Mouse (Mus musculus) forebrain, embryonic 14.5 days (tissue): ENCODE measurements around the gene Prkce. TPM values are rescaled to one million over a fixed set of nuclear protein-coding genes. Genes with fewer than 3 reads are reported as not detected.

Experiments
- ATAC-seq: fragments of 200-750 bp; cut with Nextera tagmentation; 2 replicates; pipeline ENCODE4 v1.8.0; 2017; ENCODE audit warnings: mild to moderate bottlenecking, moderate library complexity
- DNase-seq: peaks from one replicate; pipeline ENCODE4 v3.0.0-alpha.2; 2015; ENCODE audit warnings: low spot score
- H3K27ac ChIP-seq: fragments of 300-500 bp; sonication (generic); 2 replicates; pipeline ENCODE4 v1.5.1; 2014; ENCODE audit warnings: low read depth, mild to moderate bottlenecking, control low read depth, low read length, moderate library complexity
- H3K27me3 ChIP-seq: fragments of 300-500 bp; sonication (generic); replicated peaks from 2 replicates; pipeline ENCODE4 v1.6.1; 2014; ENCODE audit warnings: low read length, control low read depth, mixed read lengths; ENCODE audit not compliant: control insufficient read depth, insufficient read depth
- H3K36me3 ChIP-seq: fragments of 300-500 bp; sonication (generic); 2 replicates; pipeline ENCODE4 v1.6.1; 2014; ENCODE audit warnings: low read length, control low read depth; ENCODE audit not compliant: control insufficient read depth, insufficient read depth
- H3K4me1 ChIP-seq: fragments of 300-500 bp; sonication (generic); 2 replicates; pipeline ENCODE4 v1.6.1; 2014; ENCODE audit warnings: antibody characterized with exemption, low read length, control low read depth; ENCODE audit not compliant: control insufficient read depth, insufficient read depth
- H3K4me2 ChIP-seq: fragments of 300-500 bp; sonication (generic); 2 replicates; pipeline ENCODE4 v1.6.1; 2014; ENCODE audit warnings: mild to moderate bottlenecking, control low read depth, low read length
- H3K4me3 ChIP-seq: fragments of 300-500 bp; sonication (generic); 2 replicates; pipeline ENCODE4 v1.5.1; 2014; ENCODE audit warnings: low read depth, low read length, control low read depth
- H3K9ac ChIP-seq: fragments of 300-500 bp; sonication (generic); 2 replicates; pipeline ENCODE4 v1.6.1; 2014; ENCODE audit warnings: mild to moderate bottlenecking, low read length, control low read depth, moderate library complexity
- H3K9me3 ChIP-seq: fragments of 300-500 bp; sonication (generic); replicated peaks from 2 replicates; pipeline ENCODE4 v1.6.1; 2016; ENCODE audit warnings: low read length, control low read depth, mixed read lengths; ENCODE audit not compliant: control insufficient read depth
- WGBS: fragments of 180-500 bp; shearing (Covaris S2); extraction: QIAGEN DNeasy Blood & Tissue Kit; methylation state at CpG from one replicate; pipeline ENCODE4 v1.1.7; 2014; 5-methylcytosine and 5-hydroxymethylcytosine counted together
- polyA plus RNA-seq: library from polyadenylated mRNA; unstranded; fragments of >200 nt; fragmentation: Nextera tagmentation; extraction: Ambion mirVana; gene quantifications from 2 replicates; pipeline ENCODE4 v1.2.1, GENCODE M21; 2014

Prkce gene
- polyA plus RNA-seq, 1 experiment from 2014 or later: 16.9 TPM

GRCm38 (mm10) chr17:86377863-86378262 lies 210.3 kb downstream of the Prkce start:
- H3K4me2 ChIP-seq: no peak overlapping the region
- no peak overlapping the region for H3K4me3 ChIP-seq

GRCm38 (mm10) chr17:86378611-86379010 lies 211.0 kb downstream of the Prkce start:
- DNase-seq (no peak), ATAC-seq (no peak)
- Histone ChIP-seq H3K36me3 (no peaks in the 10 kb centered on the region), H3K4me3 (no peak overlapping the region), H3K9ac (no peak overlapping the region), H3K27me3 (no peaks in the 10 kb centered on the region), H3K9me3 (no peaks in the 10 kb centered on the region), H3K27ac (no peak overlapping the region), H3K4me1 (peaks cover 4% of the 10 kb centered on the region; the same call in 1 of the 2 replicates), H3K4me2 (no peak overlapping the region)
- WGBS: 82% methylated on average over 11 of the region's 11 CpGs

More at GRCm38 (mm10) chr17:86377863-86378262, 210.3 kb downstream of the Prkce start:
- Histone ChIP-seq H3K9me3 (no peaks in the 10 kb centered on the region), H3K9ac (no peak overlapping the region), H3K36me3 (no peaks in the 10 kb centered on the region), H3K27me3 (no peaks in the 10 kb centered on the region), H3K4me1 (peaks cover 4% of the 10 kb centered on the region; the same call in 1 of the 2 replicates), H3K27ac (no peak overlapping the region)
- WGBS: 58% methylated on average over 9 of the region's 9 CpGs
- ATAC-seq: peak; percentile 68
- peak; percentile 58 for DNase-seq

- no peak overlapping the region for H3K4me3 ChIP-seq
- H3K4me2 ChIP-seq: no peak overlapping the region
- no peaks in the 10 kb centered on the region for H3K27me3 ChIP-seq
- peaks cover 4% of the 10 kb centered on the region; the same call in 1 of the 2 replicates for H3K4me1 ChIP-seq
- 9% methylated on average over 17 of the region's 17 CpGs for WGBS
- no peak overlapping the region for H3K27ac ChIP-seq
- H3K9me3 ChIP-seq: no peaks in the 10 kb centered on the region
- no peaks in the 10 kb centered on the region for H3K36me3 ChIP-seq
- 0 out of 2 replicates have a peak overlapping the region, but pooled peaks have one; percentile 30 for H3K9ac ChIP-seq
- ATAC-seq (no peak), DNase-seq (peak; percentile 34)
Observed at GRCm38 (mm10) chr17:86379405-86380137, 212.0 kb downstream of the Prkce start.

GRCm38 (mm10) chr17:86381464-86381863 lies 213.9 kb downstream of the Prkce start:
- peaks cover 4% of the 10 kb centered on the region; the same call in 1 of the 2 replicates for H3K4me1 ChIP-seq
- H3K4me3 ChIP-seq: no peak overlapping the region
- WGBS: 78% methylated on average over 9 of the region's 9 CpGs
- no peaks in the 10 kb centered on the region for H3K36me3 ChIP-seq
- H3K27ac ChIP-seq: no peak overlapping the region
- DNase-seq: no peak
- no peaks in the 10 kb centered on the region for H3K27me3 ChIP-seq
- no peak overlapping the region for H3K4me2 ChIP-seq
- no peak for ATAC-seq
- H3K9me3 ChIP-seq: no peaks in the 10 kb centered on the region
- no peak overlapping the region for H3K9ac ChIP-seq

- Histone ChIP-seq H3K9ac (no peak overlapping the region), H3K9me3 (no peaks in the 10 kb centered on the region), H3K27me3 (no peaks in the 10 kb centered on the region), H3K4me3 (no peak overlapping the region), H3K4me1 (peaks cover 4% of the 10 kb centered on the region; the same call in 1 of the 2 replicates), H3K27ac (no peak overlapping the region), H3K4me2 (no peak overlapping the region), H3K36me3 (no peaks in the 10 kb centered on the region)
- peak; percentile 53 for DNase-seq
- WGBS: 25% methylated on average over 2 of the region's 2 CpGs
- no peak for ATAC-seq
Observed at GRCm38 (mm10) chr17:86382885-86383284, 215.3 kb downstream of the Prkce start.

GRCm38 (mm10) chr17:86383699-86384572 lies 216.4 kb downstream of the Prkce start:
- H3K9me3 ChIP-seq: no peaks in the 10 kb centered on the region
- 87% methylated on average over 18 of the region's 18 CpGs for WGBS
- no peaks in the 10 kb centered on the region for H3K27me3 ChIP-seq
- H3K36me3 ChIP-seq: no peaks in the 10 kb centered on the region
- DNase-seq (no peak), ATAC-seq (no peak)
- no peak overlapping the region for H3K27ac ChIP-seq
- no peak overlapping the region for H3K9ac ChIP-seq
- H3K4me1 ChIP-seq: peaks cover 4% of the 10 kb centered on the region; the same call in 1 of the 2 replicates
- H3K4me3 ChIP-seq: no peak overlapping the region
- no peak overlapping the region for H3K4me2 ChIP-seq

GRCm38 (mm10) chr17:86392475-86392874 lies 224.9 kb downstream of the Prkce start:
- H3K27me3 ChIP-seq: no peaks in the 10 kb centered on the region
- ATAC-seq (no peak), DNase-seq (no peak)
- H3K9ac ChIP-seq: no peak overlapping the region
- no peak overlapping the region for H3K4me3 ChIP-seq
- no peaks in the 10 kb centered on the region for H3K9me3 ChIP-seq
- no peaks in the 10 kb centered on the region for H3K4me1 ChIP-seq
- H3K36me3 ChIP-seq: no peaks in the 10 kb centered on the region
- H3K4me2 ChIP-seq: no peak overlapping the region
- no peak overlapping the region for H3K27ac ChIP-seq
- 87% methylated on average over 5 of the region's 5 CpGs for WGBS

- Histone ChIP-seq H3K9me3 (no peaks in the 10 kb centered on the region), H3K36me3 (no peaks in the 10 kb centered on the region), H3K4me2 (no peak overlapping the region), H3K27ac (no peak overlapping the region), H3K27me3 (no peaks in the 10 kb centered on the region), H3K4me1 (no peaks in the 10 kb centered on the region), H3K4me3 (no peak overlapping the region), H3K9ac (no peak overlapping the region)
- DNase-seq (no peak), ATAC-seq (no peak)
- 96% methylated on average over 10 of the region's 10 CpGs for WGBS
Observed at GRCm38 (mm10) chr17:86393191-86393590, 225.6 kb downstream of the Prkce start.
